Mouse (Mus musculus): ENCODE measurements around the gene Lcmt1. TPM values are rescaled to one million over a fixed set of nuclear protein-coding genes. Genes with fewer than 3 reads are reported as not detected.
A peak's percentile ranks its signal among the peaks of the same experiment; 100 is the strongest.

The Lcmt1 gene
- total RNA-seq, 1 experiment from 2014 or later: 36.4 TPM

DNA sequence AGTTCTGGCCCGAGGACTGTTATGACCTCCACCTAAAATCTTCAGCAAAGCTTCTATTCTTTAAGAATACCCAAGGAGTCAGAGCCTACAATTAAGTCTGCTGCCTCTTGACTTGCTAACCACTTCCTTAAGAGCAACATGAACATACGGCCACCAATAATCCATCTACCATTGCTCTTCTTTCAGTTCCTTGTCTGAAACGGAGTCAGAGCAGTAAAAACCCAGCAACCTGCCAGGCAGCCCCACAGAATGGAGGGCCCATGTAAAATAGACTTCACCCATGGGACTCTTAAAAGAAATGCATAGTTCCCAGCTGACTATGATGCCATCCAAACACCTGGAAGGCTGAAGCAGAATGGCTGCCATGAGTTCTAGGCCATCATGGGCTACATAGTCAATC is 13.4 kb upstream of the Lcmt1 start:
- ATAC-seq (replicated peaks; ENCODE audit: low read depth, poor library complexity, severe bottlenecking): peak; percentile 51

- ATAC-seq (replicated peaks; ENCODE audit: low read depth, poor library complexity, severe bottlenecking): no peak
Measured at GRCm38 (mm10) chr7:123359101-123359500, 10.5 kb upstream of the Lcmt1 start.

DNA sequence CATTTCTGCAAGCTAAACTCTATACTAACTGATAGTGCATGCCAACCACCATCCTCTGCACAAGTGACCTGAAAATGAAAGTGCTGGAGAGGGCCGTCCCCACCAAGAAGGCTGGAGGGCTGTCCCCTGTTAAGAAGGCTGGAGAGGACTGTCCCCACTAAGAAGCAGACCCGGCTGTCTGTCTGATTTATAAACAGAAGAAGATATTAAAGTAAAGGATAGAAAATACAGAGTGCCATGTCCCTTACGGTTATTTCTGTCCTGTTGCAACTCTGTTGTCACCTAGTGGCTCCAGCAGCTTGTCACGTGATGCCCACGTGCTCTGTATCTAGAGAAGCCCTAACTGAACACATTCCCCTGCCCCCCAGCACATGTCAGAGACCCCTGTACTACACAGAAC is 9.4 kb upstream of the Lcmt1 start:
- no peak for ATAC-seq (replicated peaks; ENCODE audit: low read depth, poor library complexity, severe bottlenecking)

GRCm38 (mm10) chr7:123361229-123361980 is 8.2 kb upstream of the Lcmt1 start:
- ATAC-seq (replicated peaks; ENCODE audit: low read depth, poor library complexity, severe bottlenecking): no peak

DNA sequence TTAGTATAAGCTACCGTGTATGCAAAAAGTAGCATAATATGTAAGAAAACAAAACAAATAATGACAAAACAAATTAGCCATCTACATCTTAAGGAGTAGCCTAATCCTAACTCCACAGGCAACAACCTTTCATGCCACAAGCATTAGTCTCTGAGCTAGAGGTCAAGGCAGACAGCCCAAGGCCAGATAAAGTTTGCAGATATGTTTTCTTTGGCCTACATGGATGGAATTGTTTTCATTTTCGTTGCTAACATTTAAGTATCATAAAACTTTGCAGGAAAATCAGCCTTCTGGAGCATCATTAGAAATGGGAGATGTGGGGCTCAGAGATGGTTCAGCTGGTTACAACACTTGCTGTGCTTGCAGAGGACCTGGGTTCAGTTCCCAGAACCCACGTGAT is 6.8 kb upstream of the Lcmt1 start:
- no peak for ATAC-seq (replicated peaks; ENCODE audit: low read depth, poor library complexity, severe bottlenecking)

DNA sequence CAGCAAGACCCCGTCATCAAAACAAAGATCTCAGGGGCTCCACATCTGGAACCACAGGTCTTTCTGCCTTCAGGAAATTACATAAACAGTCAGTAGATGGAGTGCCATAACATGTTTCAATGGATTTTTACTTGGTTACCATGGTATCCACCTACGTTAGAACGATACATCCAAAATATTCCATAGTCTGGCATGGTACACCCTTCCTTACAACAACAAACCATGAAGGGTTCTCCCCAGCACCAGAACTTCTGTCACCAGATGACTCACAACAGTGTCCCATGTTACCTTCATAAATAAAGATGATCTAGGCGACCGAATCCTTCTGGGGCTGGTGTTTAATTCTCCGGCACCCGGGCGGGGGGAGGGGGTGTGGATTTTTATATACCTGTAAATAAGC is 5.6 kb upstream of the Lcmt1 start:
- no peak for ATAC-seq (replicated peaks; ENCODE audit: low read depth, poor library complexity, severe bottlenecking)

DNA sequence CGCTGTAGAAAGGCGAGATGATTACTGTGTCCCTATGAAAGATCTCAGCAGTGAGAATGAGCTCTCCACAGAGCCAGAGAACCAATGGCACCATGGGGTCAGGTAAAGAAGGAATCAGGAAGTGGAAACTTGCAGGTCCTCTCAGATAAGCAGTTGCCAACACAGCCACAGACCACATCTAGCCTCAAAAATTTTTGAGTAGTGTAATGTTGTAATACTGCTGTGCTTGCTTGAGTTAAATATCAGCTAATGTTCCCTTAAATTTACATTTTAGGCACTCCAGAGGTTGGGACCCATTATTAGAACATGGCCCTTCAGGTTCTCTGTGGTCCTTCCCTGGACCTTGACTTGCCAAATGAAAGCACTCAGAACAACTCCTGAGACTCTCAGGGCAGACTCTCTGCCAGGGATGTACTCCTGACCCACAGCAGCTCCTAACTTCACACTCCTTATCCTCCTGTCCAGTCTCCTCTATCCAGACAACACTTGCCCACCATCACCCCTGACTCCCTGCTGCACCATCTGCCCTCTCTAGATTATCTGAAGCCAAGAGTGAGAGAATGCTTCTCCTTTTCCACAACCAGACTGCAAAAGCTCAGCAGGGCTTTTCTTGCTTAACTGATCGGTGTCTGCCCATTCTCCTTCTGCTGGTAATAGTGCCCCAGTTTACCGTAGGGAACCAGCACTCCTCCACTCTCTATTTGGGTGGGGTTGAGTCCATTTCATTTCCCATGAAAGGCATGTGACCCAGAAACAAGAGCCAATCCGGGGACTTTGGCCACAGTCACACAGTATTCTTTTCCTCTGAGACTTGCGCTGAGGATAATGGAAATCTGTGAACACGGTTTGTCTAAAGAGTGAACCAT is 3.5 kb upstream of the Lcmt1 start:
- peak; percentile 53 for ATAC-seq (replicated peaks; ENCODE audit: low read depth, poor library complexity, severe bottlenecking)

DNA sequence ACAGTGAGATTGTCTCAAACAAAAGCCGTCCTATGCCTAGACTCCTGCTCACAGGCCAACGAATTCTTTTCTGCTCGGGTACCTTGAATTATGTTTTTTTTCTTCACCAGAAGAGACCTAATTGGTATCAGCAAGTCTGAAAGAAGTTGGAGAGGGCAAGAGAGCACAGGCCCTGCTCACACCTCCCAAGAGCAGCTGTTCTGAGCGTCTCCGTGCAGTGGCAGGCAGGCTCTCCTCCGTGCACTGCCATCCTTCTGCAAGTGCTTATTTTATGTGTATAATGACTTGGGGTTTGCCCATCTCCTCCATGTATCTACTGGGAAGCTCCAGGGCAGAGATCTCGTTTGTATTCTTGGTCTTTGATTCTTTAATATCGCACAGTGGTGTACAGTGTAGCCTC is 2.8 kb upstream of the Lcmt1 start:
- no peak for ATAC-seq (replicated peaks; ENCODE audit: low read depth, poor library complexity, severe bottlenecking)

DNA sequence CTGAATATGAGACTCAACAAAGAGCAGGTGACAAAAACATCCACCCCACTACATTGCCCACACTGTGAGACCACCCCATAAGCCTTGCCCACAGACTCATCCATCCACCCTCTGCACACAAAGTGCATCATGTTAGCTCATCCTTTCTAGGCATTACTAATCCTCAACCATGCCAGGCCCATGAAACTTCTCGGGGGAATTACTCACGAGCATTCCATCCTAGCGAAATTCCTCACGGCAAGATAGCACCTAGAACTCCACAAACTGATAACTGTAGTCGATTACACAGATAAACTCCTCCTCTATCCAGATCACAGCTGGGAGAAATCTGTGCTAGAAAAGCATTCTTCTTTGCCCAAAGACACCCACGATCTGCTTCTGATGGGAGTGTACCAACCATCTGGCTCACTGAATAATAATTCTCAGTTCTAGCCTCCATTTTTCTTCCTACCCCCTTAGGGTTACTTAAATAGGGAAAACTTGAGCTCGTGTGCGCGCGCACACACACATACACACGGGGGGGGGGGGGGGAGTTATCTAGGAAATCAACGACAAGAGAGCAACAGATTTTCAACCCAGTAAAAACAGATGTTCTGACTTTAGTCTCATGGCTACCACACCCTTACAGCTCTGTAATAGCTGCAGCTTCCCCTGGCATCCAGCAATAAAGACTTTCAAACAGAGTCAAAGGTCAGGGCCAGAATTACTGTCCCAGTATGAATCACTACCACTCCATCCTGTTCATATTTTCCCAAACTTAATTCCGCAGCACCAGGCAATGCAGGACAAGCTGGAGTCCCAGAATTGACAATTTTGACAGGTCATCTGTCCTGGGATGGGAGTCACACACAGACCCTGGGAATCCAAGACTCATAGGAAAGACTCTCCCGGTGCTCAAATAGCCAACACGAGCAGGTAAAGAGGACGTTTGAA is 2.1 kb upstream of the Lcmt1 start:
- ATAC-seq (replicated peaks; ENCODE audit: low read depth, poor library complexity, severe bottlenecking): no peak

DNA sequence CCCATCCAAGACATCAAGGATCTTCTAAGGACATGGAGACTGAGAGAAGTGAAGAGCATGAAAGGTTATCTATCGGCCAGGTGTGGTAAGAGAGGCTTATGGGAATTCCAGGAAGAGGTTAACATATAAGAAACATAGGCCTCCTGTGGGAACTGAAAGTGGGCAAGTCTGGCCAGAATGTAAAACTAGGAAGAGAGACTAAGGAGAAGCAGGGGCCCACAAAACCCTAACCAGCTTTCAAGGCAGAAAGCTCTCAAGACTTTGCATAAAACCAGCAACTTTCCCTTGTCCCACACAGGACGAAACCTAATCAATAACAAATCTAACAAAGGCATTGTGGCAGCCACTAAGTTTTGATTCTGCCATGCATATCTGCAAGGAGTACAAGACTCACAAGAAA is 1.4 kb upstream of the Lcmt1 start:
- ATAC-seq (replicated peaks; ENCODE audit: low read depth, poor library complexity, severe bottlenecking): no peak

DNA sequence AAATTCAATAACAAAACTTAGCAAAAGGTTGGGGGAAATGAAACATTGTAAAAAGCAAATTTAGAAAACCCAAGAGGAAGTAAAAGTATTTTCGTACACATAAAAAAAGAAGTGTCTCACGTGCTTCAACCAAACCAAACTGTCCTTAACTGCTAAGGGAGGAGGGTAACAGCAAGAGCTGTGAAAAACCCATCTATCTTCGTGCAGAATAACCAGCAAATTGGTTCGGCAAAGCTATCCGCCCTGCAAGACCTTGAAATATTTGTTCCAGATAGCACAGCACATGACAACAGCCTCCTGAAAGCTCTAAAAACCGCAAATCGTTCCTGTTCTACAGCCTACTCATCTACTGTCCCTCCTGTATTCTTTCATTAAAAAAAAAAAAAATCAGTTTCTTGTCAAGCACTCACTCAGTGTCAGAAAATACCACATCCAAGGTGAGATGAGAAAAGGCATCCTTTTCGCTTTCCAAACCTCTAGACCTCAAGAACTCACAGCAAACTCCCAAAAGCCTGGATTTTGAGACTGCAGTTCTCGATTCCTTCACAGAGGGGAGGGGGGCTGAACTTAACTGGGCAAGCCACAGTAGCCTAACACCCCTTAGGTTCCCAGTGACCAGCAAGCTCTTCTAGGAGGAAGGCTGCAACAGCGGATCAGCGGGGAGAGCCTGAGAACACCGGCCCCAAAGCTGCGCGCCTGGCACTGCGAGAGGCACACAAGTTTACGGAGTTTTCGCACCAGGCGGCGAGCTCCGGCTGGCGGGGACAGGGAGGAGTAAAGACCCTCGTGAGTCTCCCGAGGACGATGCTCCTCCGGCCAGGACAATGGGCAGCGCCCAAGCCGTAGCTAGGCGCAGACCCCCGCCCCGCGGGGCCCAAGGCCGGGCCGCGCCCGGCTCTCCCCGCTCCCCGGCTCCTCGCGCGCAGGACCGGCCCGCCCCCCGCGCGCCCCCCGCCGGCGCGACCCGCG is 522 bp upstream of the Lcmt1 start:
- ATAC-seq (replicated peaks; ENCODE audit: low read depth, poor library complexity, severe bottlenecking): no peak

DNA sequence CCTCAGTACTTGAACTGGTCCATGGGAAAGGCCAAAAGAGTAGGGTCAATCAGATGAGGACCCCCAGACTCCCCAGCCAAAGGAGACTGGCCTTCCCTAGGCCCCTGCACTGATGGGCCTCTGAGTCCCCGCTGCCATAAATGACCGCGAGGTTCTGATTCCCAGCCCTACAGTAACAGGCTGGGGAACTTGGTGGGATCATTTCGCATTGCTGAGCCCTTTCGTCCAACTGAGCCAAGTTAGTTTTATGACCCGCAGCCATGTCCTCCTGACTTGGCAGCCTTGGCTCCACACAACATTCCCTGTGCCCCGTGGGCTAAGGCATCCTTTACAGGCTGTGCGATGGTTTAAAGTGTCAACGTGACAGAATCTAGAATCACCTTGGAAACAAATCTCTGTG is 1.1 kb downstream of the Lcmt1 start:
- no peak for ATAC-seq (replicated peaks; ENCODE audit: low read depth, poor library complexity, severe bottlenecking)

- ATAC-seq (replicated peaks; ENCODE audit: low read depth, poor library complexity, severe bottlenecking): peak; percentile 30
Measured at GRCm38 (mm10) chr7:123371501-123371900, 1.9 kb downstream of the Lcmt1 start.

DNA sequence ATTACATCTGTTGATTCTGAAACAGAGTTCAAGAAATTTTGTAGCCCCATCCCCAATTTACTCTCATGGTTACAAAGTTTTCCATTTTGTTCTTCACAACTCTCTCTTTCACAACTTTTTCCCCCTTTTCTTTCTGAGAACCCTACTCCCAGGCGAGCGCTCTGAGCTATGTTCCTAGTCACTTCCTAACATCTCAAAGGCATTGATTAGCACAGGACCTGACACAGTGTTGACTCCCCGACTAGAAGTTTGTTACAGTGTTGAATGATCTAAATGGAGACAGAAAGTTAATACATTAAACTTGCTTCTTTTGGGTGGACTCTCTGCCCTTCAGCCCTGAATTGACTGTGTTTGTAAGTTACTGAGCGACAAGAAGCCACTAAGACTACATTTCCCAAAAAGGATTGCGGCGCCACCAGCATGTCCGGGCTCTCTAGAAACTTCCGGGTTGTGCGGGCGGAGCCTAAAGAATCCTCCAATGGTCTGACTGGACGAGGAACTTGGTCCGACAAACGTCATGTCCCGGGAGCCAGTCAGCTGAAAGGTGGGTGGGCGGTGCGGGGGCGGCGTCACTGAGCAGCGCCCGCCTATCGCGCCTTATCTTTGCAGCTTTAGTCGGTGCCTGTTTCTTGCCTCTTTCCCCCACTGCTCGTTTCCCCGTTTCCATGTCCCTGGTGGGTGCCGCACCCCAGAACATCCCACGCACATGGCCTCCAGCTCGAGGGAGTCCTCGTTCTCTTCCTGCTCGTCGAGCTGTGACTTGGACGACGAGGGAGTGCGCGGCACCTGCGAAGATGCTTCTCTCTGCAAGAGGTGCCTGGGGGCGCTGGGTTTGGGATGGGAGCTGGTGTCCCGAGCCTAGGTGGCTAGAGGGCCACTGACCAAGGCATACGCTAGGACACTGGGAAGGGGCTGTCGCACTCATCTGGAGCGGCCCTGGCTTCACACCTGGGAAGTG is 8.1 kb downstream of the Lcmt1 start:
- peak; percentile 99 for ATAC-seq (replicated peaks; ENCODE audit: low read depth, poor library complexity, severe bottlenecking)

DNA sequence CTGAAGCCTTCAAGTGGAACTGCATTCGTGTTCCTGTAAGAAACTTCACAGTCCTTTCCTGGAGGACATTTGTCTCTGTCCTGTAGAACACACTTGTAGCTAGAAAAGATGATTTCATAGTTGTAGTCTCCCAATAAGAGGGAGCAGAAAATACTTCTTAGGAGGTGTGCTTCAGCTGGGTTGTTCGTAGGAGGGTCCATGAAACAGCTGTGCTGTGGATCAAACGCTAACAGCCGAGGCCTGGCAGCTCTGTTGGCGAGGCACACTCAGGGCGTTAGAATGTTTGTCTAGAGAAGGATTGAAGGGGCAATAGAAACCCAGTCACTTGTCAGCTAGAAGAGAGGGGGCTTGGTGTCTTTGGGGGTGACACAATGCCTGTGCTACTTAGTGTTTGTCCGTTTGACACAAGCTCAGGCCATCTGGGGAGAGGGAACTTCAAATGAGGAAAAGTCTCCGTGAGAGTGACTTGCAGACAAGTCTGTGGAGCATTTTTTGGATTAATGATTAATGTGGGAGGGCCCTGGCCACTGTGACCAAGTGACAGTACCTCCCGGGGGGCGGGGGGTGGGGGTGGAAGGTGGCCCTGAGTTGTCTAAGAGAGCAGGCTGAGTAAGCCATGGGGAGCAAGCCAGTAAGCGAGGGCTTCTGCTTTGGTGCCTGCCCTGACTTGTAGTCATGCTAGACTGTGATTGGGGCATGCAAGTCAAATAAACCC is 16.3 kb downstream of the Lcmt1 start:
- no peak for ATAC-seq (replicated peaks; ENCODE audit: low read depth, poor library complexity, severe bottlenecking)

DNA sequence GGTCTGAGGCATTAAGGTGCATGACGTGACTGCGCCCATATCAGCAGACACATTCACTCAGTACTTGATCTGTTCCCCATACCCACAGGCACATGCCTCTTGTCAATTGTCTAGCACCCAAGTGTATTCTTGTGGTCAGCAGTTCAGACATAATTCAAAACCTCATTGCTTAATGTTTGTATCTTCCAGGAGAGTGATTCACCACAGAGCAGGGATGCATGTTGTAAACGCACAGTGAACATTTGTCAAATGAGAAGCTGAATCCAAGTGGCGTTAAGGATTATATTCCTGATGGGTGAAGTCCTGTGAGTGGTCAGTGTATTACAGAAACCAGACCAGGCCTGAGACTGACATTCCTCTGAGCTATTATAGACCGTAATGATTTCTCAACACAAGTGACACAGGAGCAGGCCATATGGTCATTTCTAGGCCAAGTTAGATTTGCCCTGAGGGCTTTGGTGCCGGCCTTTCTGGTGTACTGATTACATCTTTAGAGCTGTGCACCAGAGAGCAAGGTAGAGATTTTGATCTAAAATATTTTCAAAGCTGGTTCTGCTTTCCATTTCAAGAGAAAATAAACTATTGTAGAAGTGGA is 20.2 kb downstream of the Lcmt1 start:
- ATAC-seq (replicated peaks; ENCODE audit: low read depth, poor library complexity, severe bottlenecking): no peak

DNA sequence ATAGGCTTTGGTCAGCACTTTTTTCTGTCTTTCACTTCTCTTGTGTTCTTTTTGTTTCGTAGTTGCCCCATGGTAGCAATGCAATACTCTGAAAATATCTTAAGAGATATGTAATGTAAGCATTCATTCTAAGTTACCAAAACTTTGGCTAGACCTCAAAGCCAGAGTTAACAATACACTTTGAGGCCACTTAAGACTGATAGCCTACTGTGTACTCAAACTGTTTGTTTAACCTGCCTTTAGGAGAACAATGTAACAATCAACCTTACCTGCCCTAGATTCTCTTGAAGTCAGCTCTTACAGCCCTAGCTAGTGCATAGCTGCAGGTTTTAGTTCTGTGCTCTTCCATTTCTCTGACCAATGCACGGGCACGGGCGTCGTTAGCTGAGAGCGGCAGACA is 24.7 kb downstream of the Lcmt1 start:
- ATAC-seq (replicated peaks; ENCODE audit: low read depth, poor library complexity, severe bottlenecking): no peak

Data from common myeloid progenitor, adult 5-6 weeks (primary cell).